Mouse (Mus musculus) testis, postnatal 10 days (tissue): ENCODE results near the gene Hsd3b7.
"Not testable (repeated sequence)": the region's sequence is repeated elsewhere in the genome, so short reads cannot be mapped to it uniquely, and the experiment has no call there.

Experiments used
- DNase-seq: peaks from one replicate; pipeline ENCODE4 v3.0.0; 2021; ENCODE audit warnings: low spot score

The Hsd3b7 gene

GRCm38 (mm10) chr7:127817776-127818175 lies 17.4 kb downstream of the Hsd3b7 start:
- no peak for DNase-seq

GRCm38 (mm10) chr7:127820836-127821509 lies 20.6 kb downstream of the Hsd3b7 start:
- no peak for DNase-seq

- DNase-seq, result no peak
These were observed 22.1 kb downstream of the Hsd3b7 start for GRCm38 (mm10) chr7:127822494-127822893.

- DNase-seq, result no peak
These were observed 23.1 kb downstream of the Hsd3b7 start for GRCm38 (mm10) chr7:127823236-127824171.

GRCm38 (mm10) chr7:127824176-127824871 lies 23.9 kb downstream of the Hsd3b7 start, which contains the start of the genes Stx4a and Stx1b:
Stx4a (plus strand) TSS chr7:127824294.
Stx1b (minus strand) TSS chr7:127824549.
- peak; percentile 80 for DNase-seq

GRCm38 (mm10) chr7:127835550-127835949 lies 35.1 kb downstream of the Hsd3b7 start:
- DNase-seq, result no peak

GRCm38 (mm10) chr7:127837473-127837872 lies 37.1 kb downstream of the Hsd3b7 start:
- no peak for DNase-seq

- not testable (repeated sequence) for DNase-seq
These were observed 37.5 kb downstream of the Hsd3b7 start for GRCm38 (mm10) chr7:127837878-127838277.

- not testable (repeated sequence) for DNase-seq
These were observed 39.6 kb downstream of the Hsd3b7 start for GRCm38 (mm10) chr7:127840031-127840430.

- peak; percentile 82 for DNase-seq
These were observed 40.5 kb downstream of the Hsd3b7 start for GRCm38 (mm10) chr7:127840886-127841285.

- peak; percentile 96 for DNase-seq
These were observed 41.1 kb downstream of the Hsd3b7 start for GRCm38 (mm10) chr7:127841340-127842000.

- peak; percentile 86 for DNase-seq
These were observed 41.8 kb downstream of the Hsd3b7 start for GRCm38 (mm10) chr7:127842001-127842718.

- no peak for DNase-seq
These were observed 49.8 kb downstream of the Hsd3b7 start for GRCm38 (mm10) chr7:127849973-127850875.

- no peak for DNase-seq
These were observed 50.5 kb downstream of the Hsd3b7 start for GRCm38 (mm10) chr7:127850906-127851305.
